Mouse (Mus musculus): Measurements from ENCODE around the gene Nln. TPM values are rescaled to one million over a fixed set of nuclear protein-coding genes. Genes with fewer than 3 reads are reported as not detected.

The Nln gene
- total RNA-seq, 2 experiments from 2014 or later, result 5.6 to 6.7 TPM

Other genes with a start within 250 kb of the Nln start
- gene Erbin, start 189.1 kb downstream of the Nln start, total RNA-seq (2021), result 10 to 100 TPM; 30.4 to 34.3 TPM
- gene Sgtb, start 127 bp upstream of the Nln start, total RNA-seq (2021), result under 1 TPM; 0.43 to 0.87 TPM
- 10 to 100 TPM; 29.2 TPM for gene Trappc13, start 68.9 kb upstream of the Nln start, total RNA-seq (2021)
- 10 to 100 TPM; 18.9 to 19.8 TPM for gene Trim23, start 69.2 kb upstream of the Nln start, total RNA-seq (2021)
- 1 to 10 TPM in 1 of 2 experiments, under 1 TPM in 1; 0.46 to 1.1 TPM for gene Cenpk, start 119.0 kb upstream of the Nln start, total RNA-seq (2021)
- 1 to 10 TPM; 6.2 to 6.9 TPM for gene Ppwd1, start 119.2 kb upstream of the Nln start, total RNA-seq (2021)
- gene Adamts6, start 178.2 kb upstream of the Nln start, total RNA-seq (2021), result 1 to 10 TPM in 1 of 2 experiments, under 1 TPM in 1; 0.94 to 1.2 TPM